Comparison of ENCODE assay signal across 27 mouse cellular contexts in genomic region chr11:74569735-74570134, GRCm38 (mm10). TPM values are rescaled to one million over a fixed set of nuclear protein-coding genes. Genes with fewer than 3 reads are reported as not detected.
DNase-seq lines count a peak whose midpoint lies in the region; ATAC-seq and TF ChIP-seq lines count a peak whose summit lies in the region.
"Had no signal": no experiment of that assay in that cellular context is flagged by ENCODE, and none has a peak within 500 bp of the region (broad histone marks: within the 10 kb centered on the region; RNA-seq: fewer than 3 reads in every experiment).

No protein-coding gene starts in this region.

- 44% methylated on average over 6 of the region's 6 CpGs for WGBS in lung, embryonic 16.5 days

- intact Hi-C loops in left cerebral cortex, adult 2 months (cut with DNase I): no loop called here
- intact Hi-C loops in heart, postnatal 10 days (cut with DNase I): no loop called here

- TF ChIP-seq POLR2A in cortical plate, adult 2 months (IDR thresholded peaks at IDR 0.05; ENCODE audit: extremely low read depth, insufficient read depth, low read length): no peak

- no peak for DNase-seq in left cerebral cortex, adult 2 months (ENCODE audit: extremely low spot score in 1 of 2, low spot score in 2 of 2)
- no peak for DNase-seq in left cerebral cortex, adult 8-10 months (ENCODE audit: low spot score in 2 of 2)
- DNase-seq in lung, postnatal 25 days (ENCODE audit: low spot score): no peak
- DNase-seq in lung, postnatal 36 days: peak; percentile 15
- DNase-seq in heart, postnatal 10 days: no peak
- DNase-seq: adrenal gland, postnatal 10 days; adrenal gland, postnatal 36 days; B cell, adult 2 months; cerebellum, adult 18-20 months; cerebellum, adult 9-10 months; cerebellum, postnatal 14 days; forebrain, postnatal 0 days; gastrocnemius, adult 2 months; gastrocnemius, postnatal 14 days; heart, adult 11 months; heart, postnatal 36 days had no signal

- H3K4me1 ChIP-seq in lung, embryonic 16.5 days (replicated peaks; ENCODE audit: control insufficient read depth, insufficient read depth, low read length): peaks cover 11% of the 10 kb centered on the region; the same call in 1 of the 2 replicates
- H3K4me1 ChIP-seq in cortical plate, adult 2 months (ENCODE audit: control insufficient read depth, insufficient read depth, low read length): peaks cover 15% of the 10 kb centered on the region
- H3K4me1 ChIP-seq: hindbrain, embryonic 13.5 days had no signal

- H3K9ac ChIP-seq in lung, embryonic 16.5 days (ENCODE audit: low read length): no peak overlapping the region
- H3K9ac ChIP-seq: embryonic facial prominence, embryonic 12.5 days; embryonic facial prominence, embryonic 15.5 days; forebrain, postnatal 0 days; hindbrain, embryonic 13.5 days had no signal

- H3K27ac ChIP-seq in left cerebral cortex, adult 2 months: peak overlapping the region; percentile 82
- H3K27ac ChIP-seq in lung, embryonic 16.5 days (ENCODE audit: low read length): no peak overlapping the region
- H3K27ac ChIP-seq in cortical plate, adult 2 months (ENCODE audit: insufficient read depth, low read length): peak overlapping the region; percentile 4; the same call in 1 of the 2 replicates
- H3K27ac ChIP-seq: embryonic facial prominence, embryonic 12.5 days; embryonic facial prominence, embryonic 15.5 days; gastrocnemius, adult 2 months; hindbrain, embryonic 10.5 days; hindbrain, embryonic 13.5 days had no signal

- no peak overlapping the region for H3K4me3 ChIP-seq in left cerebral cortex, adult 2 months
- no peak overlapping the region for H3K4me3 ChIP-seq in lung, embryonic 16.5 days (ENCODE audit: low read length)
- no peak overlapping the region for H3K4me3 ChIP-seq in cortical plate, adult 2 months (ENCODE audit: insufficient read depth, low read length)
- H3K4me3 ChIP-seq: embryonic facial prominence, embryonic 12.5 days; embryonic facial prominence, embryonic 15.5 days; gastrocnemius, adult 2 months; hindbrain, embryonic 10.5 days; hindbrain, embryonic 13.5 days had no signal

- no peaks in the 10 kb centered on the region for H3K36me3 ChIP-seq in lung, embryonic 16.5 days (ENCODE audit: control insufficient read depth, insufficient read depth, low read length)
- H3K36me3 ChIP-seq: embryonic facial prominence, embryonic 12.5 days; embryonic facial prominence, embryonic 15.5 days; hindbrain, embryonic 10.5 days; hindbrain, embryonic 13.5 days had no signal

- no peaks in the 10 kb centered on the region for H3K9me3 ChIP-seq in lung, embryonic 16.5 days (ENCODE audit: control insufficient read depth, low read length)
- H3K9me3 ChIP-seq: embryonic facial prominence, embryonic 12.5 days; embryonic facial prominence, embryonic 15.5 days; G1E; hindbrain, embryonic 10.5 days; hindbrain, embryonic 13.5 days had no signal

- no peak for TF ChIP-seq CTCF in left cerebral cortex, adult 2 months (IDR thresholded peaks at IDR 0.05)
- TF ChIP-seq CTCF in cortical plate, adult 2 months (IDR thresholded peaks at IDR 0.05; ENCODE audit: extremely low read depth, insufficient read depth, low read length): no peak

- H3K27me3 ChIP-seq in lung, embryonic 16.5 days (ENCODE audit: control insufficient read depth, insufficient read depth, low read depth, low read length): no peaks in the 10 kb centered on the region
- H3K27me3 ChIP-seq: embryonic facial prominence, embryonic 12.5 days; embryonic facial prominence, embryonic 15.5 days; hindbrain, embryonic 13.5 days; Patski had no signal

- no peak overlapping the region for H3K4me2 ChIP-seq in lung, embryonic 16.5 days (ENCODE audit: low read depth, low read length)
- H3K4me2 ChIP-seq: embryonic facial prominence, embryonic 12.5 days; embryonic facial prominence, embryonic 15.5 days; heart, embryonic 11.5 days; hindbrain, embryonic 13.5 days had no signal

- ATAC-seq in lung, embryonic 16.5 days (ENCODE audit: low read depth): peak; percentile 80
- ATAC-seq: forebrain, embryonic 14.5 days; forebrain, postnatal 0 days; Patski had no signal

RNA-seq across cellular contexts. Expression of gene Rap1gap2, which starts 41.0 kb away (rescaled TPM):
- 100 to 1,000 TPM; 186 to 188 TPM for total RNA-seq in left cerebral cortex, adult 2 months (2021)
- total RNA-seq in left cerebral cortex, adult 8-10 months (2022): 100 to 1,000 TPM; 154 to 168 (median 162) TPM
- 1.2 and 1.5 TPM in 2 replicates for polyA plus RNA-seq in lung, embryonic 16.5 days (2015; fragmentation: Nextera tagmentation; extraction: Ambion mirVana)
- 133 and 135 TPM in 2 replicates for polyA plus RNA-seq in cortical plate, adult 2 months (2012; rRNA removed)
- total RNA-seq in heart, postnatal 10 days (2021): 10 to 100 TPM; 62.1 to 64.6 TPM

RNA-seq across cellular contexts. Expression of gene Ccdc92b, which starts 49.7 kb away (rescaled TPM):
- 10 to 100 TPM; 29.8 to 31.7 TPM for total RNA-seq in left cerebral cortex, adult 2 months (2021)
- total RNA-seq in left cerebral cortex, adult 8-10 months (2022): 10 to 100 TPM; 30.5 to 36.7 (median 32.7) TPM
- 0.33 and 0.53 TPM in 2 replicates for polyA plus RNA-seq in lung, embryonic 16.5 days (2015; fragmentation: Nextera tagmentation; extraction: Ambion mirVana)
- 22.7 and 23.1 TPM in 2 replicates for polyA plus RNA-seq in cortical plate, adult 2 months (2012; rRNA removed)
- under 1 TPM; 0.45 to 0.52 TPM for total RNA-seq in heart, postnatal 10 days (2021)
- total RNA-seq: CH12.LX had no signal
- polyA plus RNA-seq: G1E had no signal

Comparison
In these comparisons a context has a peak if more than half of its experiments do, and no peak if none do; other contexts are left out.
1. RNA of gene Ccdc92b, which starts 49.7 kb away (total RNA-seq): 30.5 to 36.7 TPM in left cerebral cortex, adult 8-10 months and 29.8 to 31.7 TPM in left cerebral cortex, adult 2 months; 0.45 to 0.52 TPM in heart, postnatal 10 days; every median in the first group is over 10 times any median in the second.